Mouse (Mus musculus): Measurements from ENCODE around the gene Wdr13. TPM values are rescaled to one million over a fixed set of nuclear protein-coding genes. Genes with fewer than 3 reads are reported as not detected.

The Wdr13 gene
- 43.7 TPM for polyA plus RNA-seq (2014; fragmentation: Illumina TruSeq; extraction: RNeasy Lipid Tissue Mini Kit (QIAGEN cat#74804); ENCODE audit: low read depth, low replicate concordance)

DNA sequence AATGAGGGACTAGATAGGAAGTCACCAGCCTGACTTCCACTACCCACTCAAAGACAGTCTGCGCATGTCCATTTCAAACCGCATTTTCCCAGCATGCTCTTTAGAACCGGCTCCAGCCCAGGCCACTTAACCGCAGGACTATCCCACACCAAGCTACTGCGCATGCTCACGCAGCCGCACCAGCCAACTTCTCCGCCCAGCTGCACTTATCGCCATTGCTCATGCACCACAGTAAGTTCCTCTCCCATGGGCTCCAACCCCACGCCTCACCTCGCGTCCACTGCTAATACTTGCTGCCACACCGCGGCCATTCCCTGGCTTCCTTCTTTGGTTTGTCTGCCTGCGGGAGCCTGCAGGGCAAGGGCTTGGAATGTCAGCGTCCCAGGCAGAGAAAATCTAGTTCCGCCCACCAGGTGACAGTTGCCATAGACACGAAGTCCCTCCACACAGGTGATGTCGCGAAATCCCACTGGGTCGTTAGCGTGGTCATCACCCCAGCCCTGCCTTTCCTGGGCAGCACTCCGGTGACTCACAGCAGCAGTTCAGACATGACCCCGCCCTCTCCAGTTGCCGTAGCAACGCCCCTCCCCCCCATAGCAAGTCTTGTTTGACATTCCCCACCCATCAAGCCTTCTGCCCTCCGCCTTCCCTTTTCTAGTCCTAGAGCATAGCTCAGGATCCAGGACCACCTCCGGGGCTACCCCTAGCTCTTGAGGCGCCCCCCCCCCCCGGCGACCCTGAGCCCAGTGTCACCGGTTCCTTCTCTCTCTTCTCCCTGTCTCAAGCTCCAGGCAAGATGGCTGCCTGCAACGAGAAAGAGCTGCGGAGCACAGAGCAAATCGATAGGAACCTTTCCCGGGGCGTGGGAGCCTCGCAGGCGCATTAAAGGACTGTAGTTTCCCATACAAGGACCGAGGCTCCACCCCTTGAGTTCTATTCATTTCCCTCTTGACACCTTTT is at the start of gene Wdr13:
Wdr13 (minus strand) TSS at position 876 of the 960 bp plus-strand sequence.

GRCm38 (mm10) chrX:8175504-8176385 is 43.1 kb upstream of the Wdr13 start, which contains the start of gene Tbc1d25:
Tbc1d25 (minus strand) TSS chrX:8176181.

GRCm38 (mm10) chrX:8145153-8145991 is 12.7 kb upstream of the Wdr13 start, which contains the start of gene Rbm3:
Rbm3 (minus strand) TSS chrX:8145880.

DNA sequence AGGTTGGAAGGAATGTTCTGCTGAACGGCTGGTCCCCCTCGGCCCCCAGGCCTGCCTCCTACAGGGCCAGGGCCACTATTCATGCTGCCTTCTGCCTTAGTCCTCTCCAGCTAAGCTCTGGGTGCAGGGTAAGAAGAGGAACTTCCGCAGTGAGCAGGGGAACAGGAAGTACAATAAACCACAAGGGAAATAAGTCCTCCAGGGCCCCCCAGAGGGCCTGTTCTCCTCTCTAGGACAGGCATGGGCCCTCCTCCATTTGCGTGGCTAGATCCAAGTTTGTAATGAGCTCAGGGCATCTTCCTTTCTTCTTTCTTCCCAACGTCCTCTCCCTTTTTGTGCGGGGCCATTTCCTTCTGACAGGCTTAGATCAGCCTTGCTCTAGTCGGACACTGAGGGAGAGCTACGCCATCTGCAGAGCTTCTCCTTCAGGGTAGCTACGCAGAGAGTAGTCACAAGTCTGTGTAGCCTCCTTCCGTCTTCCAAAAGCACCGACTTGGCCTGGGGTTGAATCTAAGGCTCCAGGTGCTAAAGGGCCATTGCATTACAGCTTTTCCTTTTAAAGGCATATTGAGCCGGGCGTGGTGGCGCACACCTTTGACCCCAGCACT is 42.2 kb downstream of the Wdr13 start, which contains the start of gene Was:
Was (minus strand) TSS at position 153 of the 608 bp plus-strand sequence.

GRCm38 (mm10) chrX:8074430-8075014 is 58.2 kb downstream of the Wdr13 start, which contains the start of gene Suv39h1:
Suv39h1 (minus strand) TSS chrX:8074760.

Other genes with a start within 250 kb of the Wdr13 start
- gene Slc35a2, start 248.9 kb downstream of the Wdr13 start, polyA plus RNA-seq (2014; fragmentation: Illumina TruSeq; extraction: RNeasy Lipid Tissue Mini Kit (QIAGEN cat#74804); ENCODE audit: low read depth, low replicate concordance) = 6.8 TPM
- gene Pqbp1, start 233.6 kb downstream of the Wdr13 start, polyA plus RNA-seq (2014; fragmentation: Illumina TruSeq; extraction: RNeasy Lipid Tissue Mini Kit (QIAGEN cat#74804); ENCODE audit: low read depth, low replicate concordance) = 13.5 TPM
- 3.1 TPM for gene Timm17b, start 233.5 kb downstream of the Wdr13 start, polyA plus RNA-seq (2014; fragmentation: Illumina TruSeq; extraction: RNeasy Lipid Tissue Mini Kit (QIAGEN cat#74804); ENCODE audit: low read depth, low replicate concordance)
- not detected for gene Gm10491, start 225.1 kb downstream of the Wdr13 start, polyA plus RNA-seq (2014; fragmentation: Illumina TruSeq; extraction: RNeasy Lipid Tissue Mini Kit (QIAGEN cat#74804); ENCODE audit: low read depth, low replicate concordance)
- not detected for gene Gm10490, start 223.3 kb downstream of the Wdr13 start, polyA plus RNA-seq (2014; fragmentation: Illumina TruSeq; extraction: RNeasy Lipid Tissue Mini Kit (QIAGEN cat#74804); ENCODE audit: low read depth, low replicate concordance)
- not detected for gene Pcsk1n, start 213.1 kb downstream of the Wdr13 start, polyA plus RNA-seq (2014; fragmentation: Illumina TruSeq; extraction: RNeasy Lipid Tissue Mini Kit (QIAGEN cat#74804); ENCODE audit: low read depth, low replicate concordance)
- gene Eras, start 204.3 kb downstream of the Wdr13 start, polyA plus RNA-seq (2014; fragmentation: Illumina TruSeq; extraction: RNeasy Lipid Tissue Mini Kit (QIAGEN cat#74804); ENCODE audit: low read depth, low replicate concordance) = not detected
- gene Hdac6, start 185.0 kb downstream of the Wdr13 start, polyA plus RNA-seq (2014; fragmentation: Illumina TruSeq; extraction: RNeasy Lipid Tissue Mini Kit (QIAGEN cat#74804); ENCODE audit: low read depth, low replicate concordance) = 6.0 TPM
- gene Gata1, start 154.8 kb downstream of the Wdr13 start, polyA plus RNA-seq (2014; fragmentation: Illumina TruSeq; extraction: RNeasy Lipid Tissue Mini Kit (QIAGEN cat#74804); ENCODE audit: low read depth, low replicate concordance) = not detected
- 255 TPM for gene Glod5, start 114.4 kb downstream of the Wdr13 start, polyA plus RNA-seq (2014; fragmentation: Illumina TruSeq; extraction: RNeasy Lipid Tissue Mini Kit (QIAGEN cat#74804); ENCODE audit: low read depth, low replicate concordance)
- 5.7 TPM for gene Suv39h1, start 58.1 kb downstream of the Wdr13 start, polyA plus RNA-seq (2014; fragmentation: Illumina TruSeq; extraction: RNeasy Lipid Tissue Mini Kit (QIAGEN cat#74804); ENCODE audit: low read depth, low replicate concordance)
- 0.28 TPM for gene Was, start 42.4 kb downstream of the Wdr13 start, polyA plus RNA-seq (2014; fragmentation: Illumina TruSeq; extraction: RNeasy Lipid Tissue Mini Kit (QIAGEN cat#74804); ENCODE audit: low read depth, low replicate concordance)
- gene Rbm3, start 13.0 kb upstream of the Wdr13 start, polyA plus RNA-seq (2014; fragmentation: Illumina TruSeq; extraction: RNeasy Lipid Tissue Mini Kit (QIAGEN cat#74804); ENCODE audit: low read depth, low replicate concordance) = 221 TPM
- gene Tbc1d25, start 43.3 kb upstream of the Wdr13 start, polyA plus RNA-seq (2014; fragmentation: Illumina TruSeq; extraction: RNeasy Lipid Tissue Mini Kit (QIAGEN cat#74804); ENCODE audit: low read depth, low replicate concordance) = 0.20 TPM
- gene Ebp, start 60.6 kb upstream of the Wdr13 start, polyA plus RNA-seq (2014; fragmentation: Illumina TruSeq; extraction: RNeasy Lipid Tissue Mini Kit (QIAGEN cat#74804); ENCODE audit: low read depth, low replicate concordance) = 45.3 TPM
- 2.0 TPM for gene Porcn, start 73.6 kb upstream of the Wdr13 start, polyA plus RNA-seq (2014; fragmentation: Illumina TruSeq; extraction: RNeasy Lipid Tissue Mini Kit (QIAGEN cat#74804); ENCODE audit: low read depth, low replicate concordance)
- 12.2 TPM for gene Ftsj1, start 119.5 kb upstream of the Wdr13 start, polyA plus RNA-seq (2014; fragmentation: Illumina TruSeq; extraction: RNeasy Lipid Tissue Mini Kit (QIAGEN cat#74804); ENCODE audit: low read depth, low replicate concordance)
- not detected for gene Slc38a5, start 138.2 kb upstream of the Wdr13 start, polyA plus RNA-seq (2014; fragmentation: Illumina TruSeq; extraction: RNeasy Lipid Tissue Mini Kit (QIAGEN cat#74804); ENCODE audit: low read depth, low replicate concordance)
- not detected for gene Ssxb10, start 194.5 kb upstream of the Wdr13 start, polyA plus RNA-seq (2014; fragmentation: Illumina TruSeq; extraction: RNeasy Lipid Tissue Mini Kit (QIAGEN cat#74804); ENCODE audit: low read depth, low replicate concordance)
- not detected for gene Ssxb9, start 234.1 kb upstream of the Wdr13 start, polyA plus RNA-seq (2014; fragmentation: Illumina TruSeq; extraction: RNeasy Lipid Tissue Mini Kit (QIAGEN cat#74804); ENCODE audit: low read depth, low replicate concordance)